Mouse (Mus musculus): ENCODE measurements around the gene Zfhx3. TPM values are rescaled to one million over a fixed set of nuclear protein-coding genes. Genes with fewer than 3 reads are reported as not detected.

The Zfhx3 gene
- polyA plus RNA-seq, 1 experiment from 2014 or later = 44.7 TPM

GRCm38 (mm10) chr8:108707576-108708281, 765.3 kb downstream of the Zfhx3 start:
- Histone ChIP-seq H3K4me1 (ENCODE audit: control insufficient read depth, insufficient read depth, low read length) (peaks cover 41% of the 10 kb centered on the region), H3K4me3 (ENCODE audit: low read depth, low read length) (peak overlapping the region; percentile 95), H3K27ac (ENCODE audit: low read length) (peak overlapping the region; percentile 100), H3K27me3 (ENCODE audit: control insufficient read depth, insufficient read depth, low read depth, low read length) (no peaks in the 10 kb centered on the region), H3K9me3 (replicated peaks; ENCODE audit: control insufficient read depth, low read length, poor library complexity, severe bottlenecking) (no peaks in the 10 kb centered on the region), H3K9ac (ENCODE audit: low read depth, low read length) (peak overlapping the region; percentile 100), H3K36me3 (ENCODE audit: control insufficient read depth, insufficient read depth, low read length) (no peaks in the 10 kb centered on the region), H3K4me2 (ENCODE audit: low read length) (peak overlapping the region; percentile 96)
- WGBS = 12% methylated on average over 5 of the region's 5 CpGs
- ATAC-seq = no peak

GRCm38 (mm10) chr8:108708833-108709387, 766.5 kb downstream of the Zfhx3 start:
- no peak for ATAC-seq
- Histone ChIP-seq H3K4me3 (ENCODE audit: low read depth, low read length) (peak overlapping the region; percentile 95), H3K27me3 (ENCODE audit: control insufficient read depth, insufficient read depth, low read depth, low read length) (no peaks in the 10 kb centered on the region), H3K4me2 (ENCODE audit: low read length) (peak overlapping the region; percentile 96), H3K36me3 (ENCODE audit: control insufficient read depth, insufficient read depth, low read length) (no peaks in the 10 kb centered on the region), H3K9me3 (replicated peaks; ENCODE audit: control insufficient read depth, low read length, poor library complexity, severe bottlenecking) (no peaks in the 10 kb centered on the region), H3K4me1 (ENCODE audit: control insufficient read depth, insufficient read depth, low read length) (peaks cover 52% of the 10 kb centered on the region), H3K9ac (ENCODE audit: low read depth, low read length) (peak overlapping the region; percentile 100), H3K27ac (ENCODE audit: low read length) (peak overlapping the region; percentile 100)
- WGBS = 12% methylated on average over 8 of the region's 8 CpGs

GRCm38 (mm10) chr8:108709441-108709840, 767.0 kb downstream of the Zfhx3 start:
- Histone ChIP-seq H3K4me2 (ENCODE audit: low read length) (peak overlapping the region; percentile 96), H3K4me3 (ENCODE audit: low read depth, low read length) (peak overlapping the region; percentile 95; the same call in 1 of the 2 replicates), H3K9ac (ENCODE audit: low read depth, low read length) (peak overlapping the region; percentile 100), H3K36me3 (ENCODE audit: control insufficient read depth, insufficient read depth, low read length) (no peaks in the 10 kb centered on the region), H3K4me1 (ENCODE audit: control insufficient read depth, insufficient read depth, low read length) (peaks cover 56% of the 10 kb centered on the region), H3K9me3 (replicated peaks; ENCODE audit: control insufficient read depth, low read length, poor library complexity, severe bottlenecking) (no peaks in the 10 kb centered on the region), H3K27ac (ENCODE audit: low read length) (peak overlapping the region; percentile 100), H3K27me3 (ENCODE audit: control insufficient read depth, insufficient read depth, low read depth, low read length) (no peaks in the 10 kb centered on the region)
- 17% methylated on average over 2 of the region's 2 CpGs for WGBS
- ATAC-seq = no peak

- peak overlapping the region; percentile 18 for H3K4me3 ChIP-seq (ENCODE audit: low read depth, low read length)
- no peaks in the 10 kb centered on the region for H3K9me3 ChIP-seq (replicated peaks; ENCODE audit: control insufficient read depth, low read length, poor library complexity, severe bottlenecking)
- ATAC-seq = no peak
- peak overlapping the region; percentile 96 for H3K4me2 ChIP-seq (ENCODE audit: low read length)
- H3K27me3 ChIP-seq (ENCODE audit: control insufficient read depth, insufficient read depth, low read depth, low read length) = no peaks in the 10 kb centered on the region
- WGBS = 21% methylated on average over 13 of the region's 13 CpGs
- peak overlapping the region; percentile 69 for H3K9ac ChIP-seq (ENCODE audit: low read depth, low read length)
- H3K4me1 ChIP-seq (ENCODE audit: control insufficient read depth, insufficient read depth, low read length) = peaks cover 56% of the 10 kb centered on the region
- no peaks in the 10 kb centered on the region for H3K36me3 ChIP-seq (ENCODE audit: control insufficient read depth, insufficient read depth, low read length)
- peak overlapping the region; percentile 100 for H3K27ac ChIP-seq (ENCODE audit: low read length)
Observed at GRCm38 (mm10) chr8:108709928-108710606, 767.6 kb downstream of the Zfhx3 start.

DNA sequence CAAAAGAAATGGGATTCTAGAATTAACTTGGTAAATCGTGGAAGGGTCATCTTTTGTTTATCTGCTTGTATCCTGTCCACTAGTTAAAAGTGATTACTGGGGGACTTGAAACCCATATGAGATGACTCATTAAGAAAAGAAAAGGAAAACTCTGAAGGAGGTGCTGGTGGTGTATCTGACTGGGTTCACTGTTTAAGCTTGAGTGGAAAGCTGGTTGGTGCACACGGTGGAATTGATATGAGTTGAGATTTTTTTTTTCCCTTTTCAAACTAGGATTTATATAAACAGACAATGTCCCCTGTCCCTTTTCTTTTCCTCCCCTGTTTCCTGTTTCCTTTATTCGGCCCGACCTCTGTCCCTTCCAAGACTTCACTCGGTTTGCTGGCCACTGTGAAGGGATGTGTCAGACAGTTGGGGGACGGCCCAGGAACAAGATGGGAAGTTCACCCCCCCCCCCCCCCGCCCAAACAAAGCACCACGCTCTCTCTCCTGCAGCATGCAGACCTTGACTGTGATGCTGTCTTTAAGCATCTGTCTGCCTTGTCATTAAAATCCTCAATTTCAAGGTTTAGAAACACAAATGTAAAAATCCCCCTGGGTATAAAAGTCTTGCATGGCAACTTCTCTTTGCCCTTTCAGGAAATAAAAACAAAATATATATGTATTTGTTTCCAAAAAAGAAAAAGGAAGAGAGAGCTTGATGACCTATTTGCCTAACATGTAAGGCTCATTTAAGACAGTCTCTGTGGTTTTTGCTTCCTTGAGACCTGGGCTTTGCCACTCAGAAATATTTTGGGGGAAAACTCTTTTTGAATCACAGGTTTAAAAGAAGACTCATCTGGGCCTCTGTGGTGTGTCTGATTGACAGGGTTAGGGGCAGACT, 768.4 kb downstream of the Zfhx3 start:
- Histone ChIP-seq H3K36me3 (ENCODE audit: control insufficient read depth, insufficient read depth, low read length) (no peaks in the 10 kb centered on the region), H3K27ac (ENCODE audit: low read length) (peak overlapping the region; percentile 100), H3K27me3 (ENCODE audit: control insufficient read depth, insufficient read depth, low read depth, low read length) (no peaks in the 10 kb centered on the region), H3K4me3 (ENCODE audit: low read depth, low read length) (peak overlapping the region; percentile 18), H3K9me3 (replicated peaks; ENCODE audit: control insufficient read depth, low read length, poor library complexity, severe bottlenecking) (no peaks in the 10 kb centered on the region), H3K4me2 (ENCODE audit: low read length) (peak overlapping the region; percentile 96), H3K4me1 (ENCODE audit: control insufficient read depth, insufficient read depth, low read length) (peaks cover 59% of the 10 kb centered on the region), H3K9ac (ENCODE audit: low read depth, low read length) (peak overlapping the region; percentile 95)
- WGBS = 4% methylated on average over 8 of the region's 8 CpGs
- no peak for ATAC-seq

- H3K9me3 ChIP-seq (replicated peaks; ENCODE audit: control insufficient read depth, low read length, poor library complexity, severe bottlenecking) = no peaks in the 10 kb centered on the region
- H3K9ac ChIP-seq (ENCODE audit: low read depth, low read length) = peak overlapping the region; percentile 95
- ATAC-seq = no peak
- peak overlapping the region; percentile 96 for H3K4me2 ChIP-seq (ENCODE audit: low read length)
- H3K4me1 ChIP-seq (ENCODE audit: control insufficient read depth, insufficient read depth, low read length) = peaks cover 59% of the 10 kb centered on the region
- no peaks in the 10 kb centered on the region for H3K27me3 ChIP-seq (ENCODE audit: control insufficient read depth, insufficient read depth, low read depth, low read length)
- H3K27ac ChIP-seq (ENCODE audit: low read length) = peak overlapping the region; percentile 100
- no peaks in the 10 kb centered on the region for H3K36me3 ChIP-seq (ENCODE audit: control insufficient read depth, insufficient read depth, low read length)
- WGBS = 17% methylated on average over 5 of the region's 5 CpGs
- H3K4me3 ChIP-seq (ENCODE audit: low read depth, low read length) = peak overlapping the region; percentile 18
Observed at GRCm38 (mm10) chr8:108711490-108711793, 769.0 kb downstream of the Zfhx3 start.

DNA sequence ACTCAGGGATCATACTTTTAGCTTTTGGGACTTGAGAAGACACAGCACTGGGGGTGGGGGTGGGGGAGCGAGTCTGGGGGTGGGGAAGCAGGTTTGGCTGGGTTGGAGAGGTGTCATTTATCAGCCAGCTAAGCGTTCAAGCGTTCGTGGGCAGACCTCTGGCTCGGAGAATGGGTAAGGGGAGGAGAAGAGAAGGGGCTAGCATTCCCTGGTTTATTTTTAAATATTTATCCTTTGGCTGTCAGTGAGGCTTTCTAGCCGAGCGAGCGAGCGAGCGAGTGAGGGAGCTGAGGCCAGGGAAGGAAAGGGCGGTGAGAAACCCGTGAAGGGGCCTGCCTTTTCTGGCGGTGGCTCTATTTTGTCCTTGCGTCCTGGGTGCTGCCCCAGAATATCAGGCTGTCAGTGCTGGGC, 769.6 kb downstream of the Zfhx3 start:
- Histone ChIP-seq H3K9me3 (replicated peaks; ENCODE audit: control insufficient read depth, low read length, poor library complexity, severe bottlenecking) (no peaks in the 10 kb centered on the region), H3K27ac (ENCODE audit: low read length) (peak overlapping the region; percentile 100), H3K4me1 (ENCODE audit: control insufficient read depth, insufficient read depth, low read length) (peaks cover 62% of the 10 kb centered on the region), H3K4me3 (ENCODE audit: low read depth, low read length) (peak overlapping the region; percentile 18), H3K4me2 (ENCODE audit: low read length) (peak overlapping the region; percentile 96), H3K9ac (ENCODE audit: low read depth, low read length) (peak overlapping the region; percentile 95), H3K27me3 (ENCODE audit: control insufficient read depth, insufficient read depth, low read depth, low read length) (no peaks in the 10 kb centered on the region), H3K36me3 (ENCODE audit: control insufficient read depth, insufficient read depth, low read length) (no peaks in the 10 kb centered on the region)
- WGBS = 21% methylated on average over 14 of the region's 14 CpGs
- ATAC-seq = no peak

GRCm38 (mm10) chr8:108712607-108713006, 770.2 kb downstream of the Zfhx3 start:
- H3K9ac ChIP-seq (ENCODE audit: low read depth, low read length) = peak overlapping the region; percentile 95
- 24% methylated on average over 4 of the region's 4 CpGs for WGBS
- H3K4me3 ChIP-seq (ENCODE audit: low read depth, low read length) = peak overlapping the region; percentile 18; the same call in 1 of the 2 replicates
- no peaks in the 10 kb centered on the region for H3K36me3 ChIP-seq (ENCODE audit: control insufficient read depth, insufficient read depth, low read length)
- ATAC-seq = no peak
- H3K27me3 ChIP-seq (ENCODE audit: control insufficient read depth, insufficient read depth, low read depth, low read length) = no peaks in the 10 kb centered on the region
- H3K4me1 ChIP-seq (ENCODE audit: control insufficient read depth, insufficient read depth, low read length) = peaks cover 64% of the 10 kb centered on the region
- H3K9me3 ChIP-seq (replicated peaks; ENCODE audit: control insufficient read depth, low read length, poor library complexity, severe bottlenecking) = no peaks in the 10 kb centered on the region
- H3K4me2 ChIP-seq (ENCODE audit: low read length) = peak overlapping the region; percentile 96
- peak overlapping the region; percentile 100 for H3K27ac ChIP-seq (ENCODE audit: low read length)

Data from midbrain, embryonic 16.5 days (tissue).